Mouse (Mus musculus) MEL (cell line): ENCODE results near the gene Vmn1r76. TPM values are rescaled to one million over a fixed set of nuclear protein-coding genes. Genes with fewer than 3 reads are reported as not detected.

Source experiments
- DNase-seq: peaks from one replicate; pipeline ENCODE4 v3.0.0; 2011; ENCODE audit warnings: low read depth, low spot score
- H3K27ac ChIP-seq: 2 replicates; pipeline ENCODE4 v1.5.1; 2012; ENCODE audit warnings: low read depth, mild to moderate bottlenecking, control low read depth, low read length, moderate library complexity; ENCODE audit not compliant: control insufficient read depth
- H3K27me3 ChIP-seq, 2 experiments: fragments of 150-350 bp in 1 of 2; sonication (generic) in 1 of 2; 2 replicates each; pipeline ENCODE4 v1.6.1; 2012; ENCODE audit warnings: low read length in 2 of 2, mild to moderate bottlenecking in 2 of 2, improper control_type of control experiment in 1 of 2, moderate library complexity in 1 of 2; ENCODE audit not compliant: insufficient read depth in 2 of 2, control insufficient read depth in 1 of 2
- H3K36me3 ChIP-seq, 2 experiments: 2 replicates each; pipeline ENCODE4 v1.6.1; 2012 to 2014; ENCODE audit warnings: low read length in 2 of 2, improper control_type of control experiment in 1 of 2, inconsistent platforms in 1 of 2, mild to moderate bottlenecking in 1 of 2; ENCODE audit not compliant: insufficient read depth in 2 of 2, control insufficient read depth in 1 of 2
- H3K4me1 ChIP-seq, 2 experiments: fragments of 150-350 bp in 1 of 2; sonication (generic) in 1 of 2; 2 replicates each; pipeline ENCODE4 v1.6.1; 2012; ENCODE audit warnings: low read length in 2 of 2, improper control_type of control experiment in 1 of 2, mild to moderate bottlenecking in 1 of 2; ENCODE audit not compliant: insufficient read depth in 2 of 2, control insufficient read depth in 1 of 2
- H3K4me3 ChIP-seq, 2 experiments: fragments of 150-350 bp in 1 of 2; sonication (generic) in 1 of 2; 2 replicates each; pipeline ENCODE4 v1.5.1; 2012; ENCODE audit warnings: low read depth in 2 of 2, low read length in 2 of 2, mild to moderate bottlenecking in 2 of 2, moderate library complexity in 2 of 2, control low read depth in 1 of 2, improper control_type of control experiment in 1 of 2; ENCODE audit not compliant: control insufficient read depth in 1 of 2, insufficient read depth in 1 of 2
- H3K79me2 ChIP-seq: 2 replicates; pipeline ENCODE4 v1.6.1; 2012; ENCODE audit warnings: mild to moderate bottlenecking, low read length, moderate library complexity; ENCODE audit not compliant: control insufficient read depth, poor library complexity, insufficient read depth
- H3K9ac ChIP-seq: 2 replicates; pipeline ENCODE4 v1.6.1; 2012; ENCODE audit warnings: low read depth, mild to moderate bottlenecking, control low read depth, low read length, moderate library complexity; ENCODE audit not compliant: control insufficient read depth, poor library complexity, severe bottlenecking
- H3K9me3 ChIP-seq: fragments of 150-350 bp; sonication (generic); replicated peaks from 2 replicates; pipeline ENCODE4 v1.6.1; 2012; ENCODE audit warnings: mild to moderate bottlenecking, low read length, improper control_type of control experiment, moderate library complexity; ENCODE audit not compliant: insufficient read depth
- CHD2 ChIP-seq: IDR thresholded peaks from 2 replicates; pipeline ENCODE4 v1.6.1; 2011; ENCODE audit warnings: low read length, improper control_type of control experiment
- CTCF ChIP-seq, 3 experiments: IDR thresholded peaks in 2 of 3; conservative IDR thresholded peaks in 1 of 3; 2 replicates each; pipeline ENCODE4 v1.5.1; 2011 to 2012; ENCODE audit warnings: low read length in 3 of 3, low read depth in 2 of 3, mild to moderate bottlenecking in 2 of 3, improper control_type of control experiment in 1 of 3, inconsistent platforms in 1 of 3, mixed read lengths in 1 of 3, moderate library complexity in 1 of 3; ENCODE audit not compliant: control insufficient read depth in 1 of 3, insufficient read depth in 1 of 3, poor library complexity in 1 of 3, severe bottlenecking in 1 of 3
- EP300 ChIP-seq, 2 experiments: IDR thresholded peaks; 2 replicates each; pipeline ENCODE4 v1.6.1; 2011; ENCODE audit warnings: improper control_type of control experiment in 2 of 2, low read length in 2 of 2, low read depth in 1 of 2, mild to moderate bottlenecking in 1 of 2
- GABPA ChIP-seq: IDR thresholded peaks from 2 replicates; pipeline ENCODE4 v1.6.1; 2012; ENCODE audit warnings: low read depth, mild to moderate bottlenecking, inconsistent platforms, low read length, improper control_type of control experiment, moderate library complexity
- MAX ChIP-seq: IDR thresholded peaks from 2 replicates; pipeline ENCODE4 v1.6.1; 2011; ENCODE audit warnings: low read length, improper control_type of control experiment
- MEF2A ChIP-seq: IDR thresholded peaks from 2 replicates; pipeline ENCODE4 v1.6.1; 2014; ENCODE audit warnings: low read depth, mild to moderate bottlenecking, inconsistent platforms, low read length, improper control_type of control experiment; ENCODE audit not compliant: poor library complexity, insufficient replicate concordance, severe bottlenecking; ENCODE audit errors: extremely low read depth
- MYC ChIP-seq: IDR thresholded peaks from 2 replicates; pipeline ENCODE4 v1.6.1; 2011; ENCODE audit warnings: low read depth, mild to moderate bottlenecking, low read length, improper control_type of control experiment, moderate library complexity
- NELFE ChIP-seq: IDR thresholded peaks from 2 replicates; pipeline ENCODE4 v1.6.1; 2011; ENCODE audit warnings: low read depth, low read length, improper control_type of control experiment
- NRF1 ChIP-seq: IDR thresholded peaks from 2 replicates; pipeline ENCODE4 v1.6.1; 2014; ENCODE audit warnings: low read depth, mild to moderate bottlenecking, inconsistent platforms, low read length, improper control_type of control experiment, moderate library complexity; ENCODE audit not compliant: poor library complexity, insufficient read depth, severe bottlenecking
- POLR2AphosphoS2 ChIP-seq: IDR thresholded peaks from 2 replicates; pipeline ENCODE4 v1.6.1; 2011; ENCODE audit warnings: low read length, improper control_type of control experiment
- TCF12 ChIP-seq: IDR thresholded peaks from 2 replicates; pipeline ENCODE4 v1.6.1; 2014; ENCODE audit warnings: low read depth, mild to moderate bottlenecking, inconsistent platforms, low read length, improper control_type of control experiment, moderate library complexity
- ZNF384 ChIP-seq: IDR thresholded peaks from 2 replicates; pipeline ENCODE4 v1.6.1; 2012; ENCODE audit warnings: low read depth, mild to moderate bottlenecking, inconsistent platforms, low read length, improper control_type of control experiment
- polyA plus RNA-seq, 2 experiments: library from polyadenylated mRNA; stranded (reverse) in 1 of 2; unstranded in 1 of 2; fragments of >175 nt in 1 of 2; fragments of >200 nt in 1 of 2; gene quantifications; 2 replicates each; pipeline versions ENCODE4 v1.2.1 to v1.2.4; 2012; ENCODE audit warnings: low replicate concordance in 2 of 2, low read depth in 1 of 2; ENCODE audit not compliant: insufficient read length in 2 of 2, insufficient read depth in 1 of 2, missing spikeins in 1 of 2
- total RNA-seq: library from RNA; depleted of rRNA; stranded (reverse); fragments of 300-350 nt; gene quantifications from 2 replicates; pipeline ENCODE4 v1.2.3, GENCODE M21; 2012; rRNA removed

Vmn1r76 gene
- not detected in 2 replicates for total RNA-seq
- polyA plus RNA-seq, result not detected

GRCm38 (mm10) chr7:11938113-11938512 is at the start of gene Vmn1r76:
Gene Vmn1r76, minus strand, starts transcription at chr7:11938213.
- H3K79me2 ChIP-seq, result no peaks in the 10 kb centered on the region
- TF ChIP-seq MYC (no peak), TCF12 (no peak), NELFE (no peak)
- no peaks in the 10 kb centered on the region for H3K36me3 ChIP-seq

DNA sequence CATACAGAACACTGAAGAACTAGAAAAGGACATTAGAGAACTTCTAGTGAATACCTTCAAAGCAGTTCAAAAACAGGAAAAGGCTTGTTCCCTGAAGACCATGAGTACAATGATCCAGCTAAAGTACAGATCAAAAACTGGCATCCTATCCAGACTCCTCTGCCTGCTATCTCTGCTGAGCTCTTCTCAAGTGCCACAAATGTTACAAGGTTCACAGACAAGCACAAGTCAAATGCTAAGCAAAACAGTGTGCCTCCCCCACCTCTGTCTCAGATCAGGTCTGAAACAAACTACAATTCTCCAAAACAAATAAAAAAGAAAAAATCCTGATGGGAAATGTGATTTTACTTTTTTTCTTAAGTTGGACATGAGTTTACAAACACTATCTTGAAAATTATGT is 34.6 kb upstream of the Vmn1r76 start:
- TF ChIP-seq ZNF384, result no peak
- no peak for TF ChIP-seq MAX
- no peak for TF ChIP-seq CHD2
- TF ChIP-seq GABPA, result no peak
- no peak for TF ChIP-seq EP300 (IDR thresholded peaks at IDR 0.05; ENCODE audit: low read depth in 1 of 2, low read length in 2 of 2)
- no peak for TF ChIP-seq CTCF (IDR thresholded peaks at IDR 0.05 in 2 of 3, conservative IDR thresholded peaks at IDR 0.05 in 1 of 3; ENCODE audit: control insufficient read depth in 1 of 3, insufficient read depth in 1 of 3, low read depth in 2 of 3, low read length in 3 of 3, poor library complexity in 1 of 3, severe bottlenecking in 1 of 3)
- Histone ChIP-seq H3K4me3 (no peak overlapping the region), H3K36me3 (no peaks in the 10 kb centered on the region), H3K79me2 (no peaks in the 10 kb centered on the region), H3K9ac (no peak overlapping the region), H3K27ac (no peak overlapping the region), H3K9me3 (no peaks in the 10 kb centered on the region), H3K4me1 (no peaks in the 10 kb centered on the region), H3K27me3 (no peaks in the 10 kb centered on the region)
- no peak for DNase-seq

More at GRCm38 (mm10) chr7:11938113-11938512, at the start of gene Vmn1r76:
- Histone ChIP-seq H3K27me3 (no peaks in the 10 kb centered on the region), H3K9ac (no peak within 1 kb of the TSS), H3K4me3 (no peak within 1 kb of the TSS), H3K4me1 (no peaks in the 10 kb centered on the region), H3K27ac (no peak within 1 kb of the TSS), H3K9me3 (no peaks in the 10 kb centered on the region)
- DNase-seq, result no peak

- no peak overlapping the region for H3K27ac ChIP-seq
- H3K4me1 ChIP-seq, result no peaks in the 10 kb centered on the region
- no peak for TF ChIP-seq NRF1
- no peak for TF ChIP-seq POLR2AphosphoS2
- TF ChIP-seq MEF2A, result no peak
- TF ChIP-seq EP300 (IDR thresholded peaks at IDR 0.05; ENCODE audit: low read depth in 1 of 2, low read length in 2 of 2), result no peak
- H3K27me3 ChIP-seq, result no peaks in the 10 kb centered on the region
- H3K79me2 ChIP-seq, result no peaks in the 10 kb centered on the region
- H3K9ac ChIP-seq, result no peak overlapping the region
- no peak for DNase-seq
- no peaks in the 10 kb centered on the region for H3K9me3 ChIP-seq
- H3K36me3 ChIP-seq, result no peaks in the 10 kb centered on the region
- H3K4me3 ChIP-seq, result no peak overlapping the region
Observed at GRCm38 (mm10) chr7:11947991-11948390, 10.0 kb upstream of the Vmn1r76 start.
